Mouse (Mus musculus): Measurements from ENCODE around the gene Trp53rka.
"Not testable (repeated sequence)": the region's sequence is repeated elsewhere in the genome, so short reads cannot be mapped to it uniquely, and the experiment has no call there.

Trp53rka gene

GRCm38 (mm10) chr2:165492648-165493553 lies at the start of gene Trp53rka:
TSS of gene Trp53rka (minus strand) at chr2:165493324.
- peak; percentile 79 for DNase-seq

DNA sequence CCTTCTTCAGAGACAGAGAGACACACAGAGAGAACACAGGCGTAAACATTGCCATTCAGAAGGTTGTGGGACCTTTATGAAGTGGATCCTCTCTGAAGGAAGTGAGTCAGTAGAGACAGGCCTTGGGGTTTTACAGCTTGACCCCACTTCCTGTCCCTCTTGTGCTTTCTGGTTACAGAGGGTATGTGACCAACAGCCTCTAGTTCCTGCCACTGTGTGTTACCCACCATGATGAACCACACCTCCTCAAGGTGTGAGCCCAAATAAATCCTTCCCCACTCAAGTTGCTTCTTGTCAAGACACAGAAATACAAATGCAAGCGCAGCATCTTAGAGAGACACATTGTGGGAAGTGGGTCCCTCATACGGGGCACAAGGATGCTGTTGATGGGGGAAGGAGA lies 47.9 kb upstream of the Trp53rka start:
- DNase-seq: no peak

DNA sequence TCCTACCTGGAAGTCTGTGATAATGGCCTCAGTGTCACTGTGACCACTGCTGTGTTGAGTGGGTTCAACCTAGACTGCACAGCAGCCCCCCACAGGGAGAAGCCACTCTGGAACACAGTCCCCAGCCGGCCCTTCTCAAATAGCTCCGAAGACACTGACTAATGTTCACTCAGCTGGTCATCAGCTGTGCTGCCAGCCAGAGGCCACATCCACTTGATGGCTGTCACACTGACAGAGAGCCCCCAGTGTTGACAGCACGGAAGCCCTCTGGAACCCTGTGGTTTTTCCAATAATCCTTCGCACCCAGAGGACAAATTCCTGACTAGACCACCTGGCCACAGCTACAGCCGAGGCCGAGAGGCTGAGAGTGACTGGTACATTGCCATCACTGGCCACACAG lies 40.7 kb upstream of the Trp53rka start:
- DNase-seq: no peak

DNA sequence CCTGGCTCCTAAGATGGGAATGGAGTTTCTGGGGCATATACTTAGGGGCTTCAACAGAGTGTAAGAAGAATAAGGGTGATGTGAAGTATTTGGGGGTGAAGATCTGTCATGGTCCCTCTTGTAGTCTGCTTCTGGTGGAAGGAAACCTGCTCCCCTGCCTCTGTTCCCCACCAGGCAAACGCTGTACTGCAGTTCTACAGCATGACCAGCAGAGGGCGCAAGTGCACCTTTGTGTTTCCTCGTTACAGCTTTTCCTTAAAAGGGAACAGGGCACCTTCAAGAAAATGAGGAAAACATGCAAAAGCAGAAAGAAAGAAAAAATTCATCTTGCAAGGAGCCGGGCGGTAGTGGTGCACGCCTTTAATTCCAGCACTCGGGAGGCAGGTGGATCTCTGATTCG lies 36.0 kb upstream of the Trp53rka start:
- peak; percentile 57 for DNase-seq

- no peak for DNase-seq
Observed at GRCm38 (mm10) chr2:165525609-165526008, 32.5 kb upstream of the Trp53rka start.

DNA sequence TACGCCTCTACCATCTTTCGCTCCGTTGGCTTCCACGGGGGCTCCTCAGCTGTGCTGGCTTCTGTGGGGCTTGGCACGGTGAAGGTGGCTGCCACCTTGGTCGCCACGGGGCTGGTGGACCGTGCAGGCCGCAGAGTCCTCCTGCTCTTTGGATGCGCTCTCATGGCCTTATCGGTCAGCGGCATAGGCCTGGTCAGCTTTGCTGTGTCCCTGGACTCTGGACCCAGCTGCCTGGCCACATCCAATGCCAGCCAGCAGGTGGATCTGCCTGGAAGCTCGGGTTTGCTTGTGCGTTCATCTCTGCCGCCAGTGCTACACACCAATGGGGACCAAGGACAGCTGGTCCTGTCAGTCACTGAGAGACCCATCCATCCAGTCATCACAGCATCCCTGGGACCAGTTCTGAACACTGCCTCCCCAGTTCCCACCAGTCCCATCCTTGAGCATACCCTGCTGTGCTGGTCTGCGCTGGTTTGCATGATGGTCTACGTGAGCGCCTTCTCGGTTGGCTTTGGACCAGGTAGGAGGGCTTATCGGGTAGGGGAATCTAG lies 22.1 kb upstream of the Trp53rka start:
- DNase-seq: no peak

- DNase-seq: no peak
Observed at GRCm38 (mm10) chr2:165512870-165513600, 19.9 kb upstream of the Trp53rka start.

DNA sequence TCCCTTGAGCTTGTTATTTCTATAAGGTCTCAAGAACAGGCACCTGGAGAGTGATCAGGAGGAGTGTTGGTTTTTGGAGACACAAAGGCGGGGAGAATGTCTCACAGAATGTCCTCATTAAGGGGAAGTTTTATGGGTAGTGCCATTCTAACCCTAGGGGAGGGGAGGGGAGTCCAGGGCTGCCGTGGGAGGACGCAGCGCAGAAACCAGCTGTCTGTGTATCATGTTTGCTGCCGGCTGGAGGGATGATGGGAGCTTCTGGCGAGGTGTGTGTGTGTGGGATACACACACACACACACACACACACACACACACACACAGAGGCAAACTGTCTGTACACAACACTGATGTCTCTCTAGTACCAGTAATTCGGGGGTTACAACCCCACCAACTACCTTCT lies 19.3 kb upstream of the Trp53rka start:
- DNase-seq: no peak

- DNase-seq: not testable (repeated sequence)
Observed at GRCm38 (mm10) chr2:165511530-165511929, 18.4 kb upstream of the Trp53rka start.

GRCm38 (mm10) chr2:165510914-165511458 lies 17.9 kb upstream of the Trp53rka start:
- DNase-seq: not testable (repeated sequence)

DNA sequence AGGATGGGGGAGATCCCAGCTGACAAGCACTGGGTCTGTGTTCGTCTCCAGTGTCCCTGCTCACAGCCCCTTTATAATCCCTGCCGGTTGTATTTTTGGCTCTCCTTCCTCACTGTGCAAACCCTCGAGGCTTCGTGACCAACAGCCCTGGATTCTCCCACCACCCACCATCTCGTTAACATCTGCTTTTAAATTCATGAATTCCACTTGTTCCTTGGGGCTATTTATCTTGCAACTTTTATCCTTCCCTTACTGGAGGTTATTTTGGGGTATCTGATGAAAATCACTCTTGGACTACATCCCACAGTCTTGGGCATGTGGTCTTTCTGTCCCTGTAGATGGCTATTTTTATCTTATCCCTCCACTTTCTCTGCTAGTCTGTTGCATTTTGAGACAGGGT lies 17.3 kb upstream of the Trp53rka start:
- DNase-seq: no peak

DNA sequence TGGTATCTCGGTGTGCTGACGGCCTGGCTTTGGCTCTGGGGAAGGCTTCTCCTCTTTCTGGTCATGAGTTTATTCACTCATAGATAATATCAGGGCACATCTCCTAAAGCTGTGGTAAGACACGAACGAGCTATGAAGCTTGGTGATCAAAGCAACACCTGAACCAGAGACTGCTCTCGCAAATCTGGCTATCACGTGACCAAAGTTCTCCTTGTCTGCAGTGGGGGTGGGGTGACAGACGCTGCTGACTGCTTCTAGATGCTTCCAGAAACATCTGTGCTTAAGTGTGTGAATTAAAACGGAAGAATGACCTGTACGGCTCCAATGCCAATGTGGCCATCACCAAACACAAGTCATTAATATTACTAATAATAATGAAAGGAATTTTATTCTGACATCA lies 16.6 kb upstream of the Trp53rka start:
- peak; percentile 51 for DNase-seq

DNA sequence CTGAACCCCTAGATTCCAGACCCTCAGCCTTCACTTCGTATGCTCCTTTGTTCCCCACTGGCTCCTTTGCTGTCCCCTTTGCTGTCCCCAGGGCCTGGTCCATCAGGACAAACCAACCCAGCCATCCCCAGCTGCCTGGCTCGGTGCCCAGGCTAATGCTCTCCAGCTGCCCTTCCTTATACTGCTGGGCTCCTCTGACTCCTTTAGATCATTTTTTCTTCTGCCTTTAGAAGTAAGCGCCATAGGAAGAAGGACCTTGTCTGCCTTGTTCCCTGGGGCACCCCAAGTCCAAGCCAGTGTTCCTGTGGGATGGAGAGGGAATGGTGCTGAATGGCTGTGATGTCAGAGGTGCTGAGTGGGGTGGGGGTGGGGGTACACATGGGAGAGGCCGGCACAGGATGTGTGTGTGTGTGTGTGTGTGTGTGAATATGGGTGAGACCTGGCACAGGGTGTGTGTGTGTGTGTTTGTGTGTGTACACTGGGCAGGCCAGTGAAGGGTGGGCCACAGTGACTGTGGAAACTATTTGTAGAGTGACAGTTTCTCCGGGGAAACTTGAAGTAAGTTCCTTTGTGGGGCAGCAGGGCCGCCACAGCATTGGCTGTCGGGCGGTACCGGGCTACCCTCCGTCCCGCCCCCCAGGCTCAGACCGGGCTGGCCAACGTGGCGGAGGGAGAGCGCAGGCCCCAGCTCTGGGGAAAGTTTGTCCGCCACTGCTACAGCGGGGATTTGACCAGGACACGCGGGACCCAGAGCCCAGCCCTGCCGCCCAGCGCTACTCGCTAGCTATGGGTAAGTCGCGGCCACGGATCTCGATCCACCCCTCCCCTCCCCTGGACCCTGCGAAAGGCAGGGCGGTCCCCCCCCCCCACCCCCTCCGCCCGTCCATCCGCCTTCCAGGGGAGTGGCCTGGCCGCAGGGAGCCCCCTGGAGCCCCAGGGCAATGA lies 10.4 kb upstream of the Trp53rka start, which contains the start of gene Slc2a10:
Slc2a10 (plus strand) TSS at position 529 of the 945 bp plus-strand sequence.
- DNase-seq: no peak

- DNase-seq: no peak
Observed at GRCm38 (mm10) chr2:165498816-165499215, 5.7 kb upstream of the Trp53rka start.

- no peak for DNase-seq
Observed at GRCm38 (mm10) chr2:165497706-165498275, 4.7 kb upstream of the Trp53rka start.

- peak; percentile 76 for DNase-seq
Observed at GRCm38 (mm10) chr2:165496251-165496650, 3.1 kb upstream of the Trp53rka start.

DNA sequence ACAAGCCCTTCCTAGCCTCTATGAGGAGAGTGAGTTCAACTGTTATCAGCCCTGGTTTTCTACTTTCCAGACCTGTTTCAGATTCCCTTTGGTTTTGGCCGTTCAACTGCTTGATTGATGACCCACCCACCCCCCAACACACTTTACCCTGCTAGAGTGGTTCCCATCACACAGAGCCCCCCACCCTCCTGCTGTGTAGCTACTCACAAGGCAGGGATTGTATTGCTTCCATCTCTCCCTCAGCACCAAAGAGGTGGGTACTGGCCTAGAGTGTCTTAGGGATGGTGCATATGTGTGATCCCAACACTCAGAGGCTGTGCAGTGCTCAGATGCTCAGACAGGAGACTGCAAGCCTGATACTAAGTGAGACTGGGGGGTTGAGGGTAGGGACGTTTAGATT lies 1.4 kb upstream of the Trp53rka start:
- DNase-seq: no peak

DNA sequence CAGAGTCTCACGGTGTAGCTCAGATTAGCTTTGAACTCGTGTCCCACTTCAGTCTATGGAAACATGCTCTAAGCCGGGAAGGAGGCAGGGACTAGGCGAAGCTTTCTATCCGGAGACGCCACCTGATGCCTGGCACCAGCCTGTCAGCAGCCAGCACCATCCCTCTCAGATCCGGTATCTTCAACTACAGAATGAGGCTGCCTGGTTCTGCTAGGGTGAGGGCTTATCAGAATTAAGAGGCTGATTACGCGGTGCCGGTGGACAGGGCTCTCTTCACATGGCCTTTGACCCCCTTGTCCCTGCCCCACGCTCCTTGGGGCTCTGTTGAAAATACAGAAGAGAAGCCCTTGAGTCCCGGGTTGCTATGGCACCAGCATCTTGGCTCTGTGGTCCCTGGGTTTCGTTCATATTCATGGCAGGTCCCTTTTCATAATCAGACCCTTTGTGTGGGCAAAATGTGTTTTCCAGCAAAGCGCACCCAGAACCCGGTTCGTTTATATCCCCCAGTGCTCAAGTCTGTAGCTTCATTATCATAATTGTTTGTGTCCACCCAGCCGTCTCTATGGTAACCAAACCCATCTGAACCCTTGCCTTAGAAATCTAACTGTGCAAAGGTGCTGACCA lies 575 bp upstream of the Trp53rka start:
- DNase-seq: no peak

GRCm38 (mm10) chr2:165486881-165487535 lies 6.1 kb downstream of the Trp53rka start:
- DNase-seq: peak; percentile 68

- no peak for DNase-seq
Observed at GRCm38 (mm10) chr2:165486401-165486800, 6.7 kb downstream of the Trp53rka start.

DNA sequence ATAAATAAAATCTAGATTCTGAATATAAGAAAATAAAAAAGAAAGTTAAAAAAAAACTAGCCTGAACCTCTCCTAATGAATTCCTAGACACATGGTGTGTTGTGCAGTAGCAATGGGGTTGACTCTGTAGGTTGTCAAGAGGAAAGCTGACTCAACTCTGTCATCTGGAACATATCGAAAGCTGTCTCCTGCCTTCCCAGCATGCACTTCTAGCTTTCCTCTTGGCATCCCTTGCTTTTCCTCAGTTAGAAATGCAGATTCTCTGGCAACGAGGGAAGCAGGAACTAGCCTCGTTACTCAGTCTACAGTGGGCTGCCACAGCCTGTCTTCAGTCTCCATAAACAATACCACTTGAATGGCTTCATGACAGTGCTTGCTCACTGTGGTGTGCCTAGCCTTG lies 7.3 kb downstream of the Trp53rka start:
- DNase-seq: no peak

Measured in thymus, postnatal 25 days (tissue).